Mouse (Mus musculus) ovary, postnatal 14 days (tissue): Measurements from ENCODE around the gene Sec62.

Experiments used
- DNase-seq: peaks from one replicate; pipeline ENCODE4 v3.0.0; 2022; ENCODE audit warnings: low spot score

Sec62 gene

GRCm38 (mm10) chr3:30792737-30793402 is at the start of gene Sec62:
Sec62 (plus strand) TSS chr3:30792875.
- DNase-seq, result peak; percentile 90

- DNase-seq, result no peak
These were observed 49.8 kb upstream of the Sec62 start for GRCm38 (mm10) chr3:30742891-30743290.

GRCm38 (mm10) chr3:30746006-30746405 is 46.7 kb upstream of the Sec62 start, which contains the start of gene Samd7:
Samd7 (plus strand) TSS chr3:30746293.
- DNase-seq, result no peak

- DNase-seq, result no peak
These were observed 44.4 kb upstream of the Sec62 start for GRCm38 (mm10) chr3:30748316-30748715.

- DNase-seq, result no peak
These were observed 38.0 kb upstream of the Sec62 start for GRCm38 (mm10) chr3:30754696-30755095.

GRCm38 (mm10) chr3:30764877-30765276 is 27.8 kb upstream of the Sec62 start:
- DNase-seq, result no peak

- no peak for DNase-seq
These were observed 27.2 kb upstream of the Sec62 start for GRCm38 (mm10) chr3:30765311-30766027.

GRCm38 (mm10) chr3:30766177-30766576 is 26.5 kb upstream of the Sec62 start:
- DNase-seq, result peak; percentile 6

- no peak for DNase-seq
These were observed 25.4 kb upstream of the Sec62 start for GRCm38 (mm10) chr3:30767271-30767670.

- DNase-seq, result no peak
These were observed 22.7 kb upstream of the Sec62 start for GRCm38 (mm10) chr3:30769755-30770515.

GRCm38 (mm10) chr3:30771560-30771959 is 21.1 kb upstream of the Sec62 start:
- no peak for DNase-seq

GRCm38 (mm10) chr3:30772631-30773030 is 20.0 kb upstream of the Sec62 start:
- DNase-seq, result no peak

GRCm38 (mm10) chr3:30774677-30775076 is 18.0 kb upstream of the Sec62 start:
- no peak for DNase-seq

GRCm38 (mm10) chr3:30777984-30778383 is 14.7 kb upstream of the Sec62 start:
- DNase-seq, result no peak

GRCm38 (mm10) chr3:30788531-30788930 is 4.1 kb upstream of the Sec62 start:
- no peak for DNase-seq

GRCm38 (mm10) chr3:30793403-30794221 is 937 bp downstream of the Sec62 start:
- DNase-seq, result peak; percentile 4

GRCm38 (mm10) chr3:30802171-30802570 is 9.5 kb downstream of the Sec62 start:
- DNase-seq, result no peak

GRCm38 (mm10) chr3:30812881-30813280 is 20.2 kb downstream of the Sec62 start:
- DNase-seq, result no peak

- no peak for DNase-seq
These were observed 26.0 kb downstream of the Sec62 start for GRCm38 (mm10) chr3:30818630-30819125.

- DNase-seq, result no peak
These were observed 29.5 kb downstream of the Sec62 start for GRCm38 (mm10) chr3:30822163-30822562.

- no peak for DNase-seq
These were observed 33.4 kb downstream of the Sec62 start for GRCm38 (mm10) chr3:30826069-30826468.
